Mouse (Mus musculus) G1E (cell line): Measurements from ENCODE around the gene Ppm1l.

Experiments used
- CTCF ChIP-seq: IDR thresholded peaks from 2 replicates; pipeline ENCODE4 v1.5.1; 2012; ENCODE audit warnings: low read depth, low read length, inconsistent platforms, mixed read lengths
- GATA1 ChIP-seq: IDR thresholded peaks from 2 replicates; pipeline ENCODE4 v1.6.1; 2012; ENCODE audit warnings: borderline replicate concordance, low read length, inconsistent platforms, mixed read lengths
- POLR2AphosphoS5 ChIP-seq: IDR thresholded peaks from 2 replicates; pipeline ENCODE4 v1.6.1; 2012; ENCODE audit warnings: low read depth, low read length, inconsistent platforms; ENCODE audit not compliant: insufficient replicate concordance
- TAL1 ChIP-seq: conservative IDR thresholded peaks from 2 replicates; pipeline ENCODE4 v1.6.1; 2012; ENCODE audit warnings: low read depth, low read length, inconsistent platforms, mixed read lengths

- no peak for TF ChIP-seq CTCF
- TF ChIP-seq POLR2AphosphoS5, result no peak
- no peak for TF ChIP-seq TAL1
- no peak for TF ChIP-seq GATA1
These were observed 82.7 kb downstream of the Ppm1l start for GRCm38 (mm10) chr3:69399336-69399735.
